8 mouse cellular contexts compared by ENCODE assay signal in genomic region chr12:91779004-91779365, GRCm38 (mm10). TPM values are rescaled to one million over a fixed set of nuclear protein-coding genes. Genes with fewer than 3 reads are reported as not detected.
DNase-seq lines count a peak whose midpoint lies in the region; ATAC-seq and TF ChIP-seq lines count a peak whose summit lies in the region.

No protein-coding gene starts in this region.

- whole genome bisulfite sequencing in hindbrain, embryonic 10.5 days = under 1% methylated on average over 35 of the region's 35 CpGs
- 1% methylated on average over 35 of the region's 35 CpGs for WGBS in lung, embryonic 16.5 days
- WGBS in thymus, adult 2 months = 2% methylated on average over 35 of the region's 35 CpGs

- peaks cover 25% of the 10 kb centered on the region for H3K4me1 ChIP-seq in hindbrain, embryonic 10.5 days (replicated peaks)
- no peaks in the 10 kb centered on the region; the same call in 1 of the 2 replicates for H3K4me1 ChIP-seq in lung, embryonic 16.5 days (replicated peaks; ENCODE audit: control insufficient read depth, insufficient read depth, low read length)
- H3K4me1 ChIP-seq in thymus, adult 2 months (replicated peaks; ENCODE audit: control insufficient read depth, insufficient read depth, low read length) = peaks cover 14% of the 10 kb centered on the region

- H3K4me2 ChIP-seq in lung, embryonic 16.5 days (ENCODE audit: low read depth, low read length) = peak overlapping the region; percentile 82

- no peaks in the 10 kb centered on the region for H3K9me3 ChIP-seq in hindbrain, embryonic 10.5 days
- no peaks in the 10 kb centered on the region for H3K9me3 ChIP-seq in lung, embryonic 16.5 days (ENCODE audit: control insufficient read depth, low read length)

- peaks cover 25% of the 10 kb centered on the region for H3K27me3 ChIP-seq in hindbrain, embryonic 10.5 days (ENCODE audit: insufficient read depth, poor library complexity, severe bottlenecking)
- no peaks in the 10 kb centered on the region for H3K27me3 ChIP-seq in lung, embryonic 16.5 days (ENCODE audit: control insufficient read depth, insufficient read depth, low read depth, low read length)
- no peaks in the 10 kb centered on the region for H3K27me3 ChIP-seq in thymus, adult 2 months (ENCODE audit: control insufficient read depth, insufficient read depth, low read length)

- H3K9ac ChIP-seq in lung, embryonic 16.5 days (ENCODE audit: low read length) = peak overlapping the region; percentile 70

- peak; percentile 92 for DNase-seq in R1 (ENCODE audit: low read depth, low spot score)
- DNase-seq in cerebellum, postnatal 10 days = peak; percentile 85 to 87
- DNase-seq in frontal cortex, adult 2 months (ENCODE audit: extremely low spot score in 1 of 2, low spot score in 1 of 2) = peak; percentile 35 to 79
- DNase-seq in hindbrain, embryonic 10.5 days (ENCODE audit: low spot score) = peak; percentile 87
- DNase-seq in layer of hippocampus, postnatal 10 days (ENCODE audit: low spot score in 2 of 2) = peak; percentile 82 to 86
- DNase-seq in ovary, postnatal 10 days (ENCODE audit: low spot score) = peak; percentile 60
- peak; percentile 84 for DNase-seq in thymus, adult 2 months

- TF ChIP-seq POLR2A in thymus, adult 2 months (IDR thresholded peaks at IDR 0.05; ENCODE audit: control insufficient read depth, extremely low read depth, insufficient read depth, low read length, poor library complexity) = peak; percentile 55

- peak; percentile 94 for ATAC-seq in lung, embryonic 16.5 days (ENCODE audit: low read depth)

- no peak for TF ChIP-seq CTCF in thymus, adult 2 months (IDR thresholded peaks at IDR 0.05; ENCODE audit: borderline replicate concordance, control insufficient read depth, extremely low read depth, insufficient read depth, low read length, poor library complexity)

- H3K4me3 ChIP-seq in hindbrain, embryonic 10.5 days = peak overlapping the region; percentile 83
- peak overlapping the region; percentile 71 for H3K4me3 ChIP-seq in lung, embryonic 16.5 days (ENCODE audit: low read length)
- peak overlapping the region; percentile 69 for H3K4me3 ChIP-seq in thymus, adult 2 months (ENCODE audit: control insufficient read depth, insufficient read depth, low read length)

- peak overlapping the region; percentile 88 for H3K27ac ChIP-seq in hindbrain, embryonic 10.5 days
- H3K27ac ChIP-seq in lung, embryonic 16.5 days (ENCODE audit: low read length) = peak overlapping the region; percentile 24; the same call in 1 of the 2 replicates
- no peak overlapping the region for H3K27ac ChIP-seq in thymus, adult 2 months (ENCODE audit: control insufficient read depth, insufficient read depth, low read length)

- no peaks in the 10 kb centered on the region for H3K36me3 ChIP-seq in hindbrain, embryonic 10.5 days
- no peaks in the 10 kb centered on the region for H3K36me3 ChIP-seq in lung, embryonic 16.5 days (ENCODE audit: control insufficient read depth, insufficient read depth, low read length)
- H3K36me3 ChIP-seq in thymus, adult 2 months (ENCODE audit: control insufficient read depth, insufficient read depth, low read length) = no peaks in the 10 kb centered on the region

RNA-seq across cellular contexts. Expression of gene Ston2, which starts 9.2 kb away (rescaled TPM):
- polyA plus RNA-seq in frontal cortex, adult 2 months (2012; rRNA removed) = 11.9 and 12.3 TPM in 2 replicates
- 9.2 and 9.4 TPM in 2 replicates for polyA plus RNA-seq in hindbrain, embryonic 10.5 days (2016; fragmentation: Nextera tagmentation; extraction: Ambion mirVana)
- 10 to 100 TPM; 28.8 to 33.1 TPM for total RNA-seq in layer of hippocampus, postnatal 10 days (2021)
- 7.5 and 7.9 TPM in 2 replicates for polyA plus RNA-seq in lung, embryonic 16.5 days (2015; fragmentation: Nextera tagmentation; extraction: Ambion mirVana)
- polyA plus RNA-seq in thymus, adult 2 months (2012; rRNA removed) = 17.5 and 20.3 TPM in 2 replicates
